In the genomic region with DNA sequence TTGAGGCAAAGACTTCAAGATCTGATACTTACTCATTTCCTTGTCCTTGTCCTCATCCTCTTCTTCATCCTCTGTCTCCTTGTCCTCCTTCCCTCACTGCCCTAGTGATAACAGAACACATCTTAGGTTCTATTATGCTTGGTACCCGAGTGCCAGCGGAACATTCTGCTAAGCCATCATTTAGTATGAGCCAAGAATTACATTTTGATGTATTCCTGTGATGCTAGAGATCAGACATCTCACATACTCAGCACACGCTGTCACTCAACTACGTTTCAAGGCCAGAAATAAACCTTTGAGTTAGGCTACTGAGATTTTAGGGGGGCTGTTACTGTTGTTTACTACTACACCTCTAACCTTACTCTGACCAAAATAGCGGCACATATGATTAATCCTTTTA, we compare ENCODE assay signal across 8 mouse cellular contexts. TPM values are rescaled to one million over a fixed set of nuclear protein-coding genes. Genes with fewer than 3 reads are reported as not detected.
DNase-seq lines count a peak whose midpoint lies in the region; ATAC-seq and TF ChIP-seq lines count a peak whose summit lies in the region.

A gene (minus strand): TSS at position 101 of the 400 bp plus-strand sequence.

- no peak within 1 kb of the TSS for H3K27ac ChIP-seq in hindbrain, postnatal 0 days

- no peaks in the 10 kb centered on the region for H3K36me3 ChIP-seq in hindbrain, postnatal 0 days (ENCODE audit: insufficient read depth, low read length)

- H3K27me3 ChIP-seq in hindbrain, postnatal 0 days (ENCODE audit: insufficient read depth, low read length), result no peaks in the 10 kb centered on the region

- ATAC-seq in hindbrain, postnatal 0 days, result no peak
- no peak for ATAC-seq in megakaryocyte-erythroid progenitor cell, adult 5-6 weeks (replicated peaks; ENCODE audit: low FRiP score, low TSS enrichment, poor library complexity, severe bottlenecking)

- H3K4me2 ChIP-seq in hindbrain, postnatal 0 days (ENCODE audit: low read depth, low read length), result no peak within 1 kb of the TSS

- H3K9me3 ChIP-seq in hindbrain, postnatal 0 days (ENCODE audit: low read length), result no peaks in the 10 kb centered on the region

- no peak within 1 kb of the TSS for H3K4me3 ChIP-seq in hindbrain, postnatal 0 days (ENCODE audit: low read length)

- peak; percentile 14 for DNase-seq in heart, adult 11 months
- no peak for DNase-seq in heart, adult 9 months (ENCODE audit: low spot score in 2 of 2)
- no peak for DNase-seq in adrenal gland, postnatal 25 days
- DNase-seq in gastrocnemius, postnatal 14 days, result no peak
- DNase-seq in hindbrain, postnatal 0 days (ENCODE audit: low spot score), result no peak
- DNase-seq in cerebellum, adult 11-12 months, result no peak
- DNase-seq in spleen, postnatal 10 days (ENCODE audit: low spot score in 2 of 2), result no peak

- 84% methylated on average over 5 of the region's 5 CpGs for WGBS in hindbrain, postnatal 0 days

- TF ChIP-seq CTCF in hindbrain, postnatal 0 days (IDR thresholded peaks at IDR 0.05; ENCODE audit: low read depth), result no peak

- H3K4me1 ChIP-seq in hindbrain, postnatal 0 days (ENCODE audit: insufficient read depth, low read length), result no peaks in the 10 kb centered on the region

- intact Hi-C loops in gastrocnemius, postnatal 14 days (cut with DNase I; ENCODE audit: low total_unique reads), result no loop called here

- no peak within 1 kb of the TSS for H3K9ac ChIP-seq in hindbrain, postnatal 0 days (replicated peaks; ENCODE audit: low read length)

RNA-seq across cellular contexts. Expression of the gene that starts here (rescaled TPM):
- total RNA-seq in adrenal gland, postnatal 25 days (2021), result 34.3 and 42.2 TPM in 2 replicates
- 10 to 100 TPM; 13.8 to 15.8 TPM for total RNA-seq in gastrocnemius, postnatal 14 days (2021)
- total RNA-seq in hindbrain, postnatal 0 days (2014; rRNA removed), result 30.5 and 37.2 TPM in 2 replicates
- polyA plus RNA-seq in hindbrain, postnatal 0 days (2015; fragmentation: Nextera tagmentation; extraction: Ambion mirVana), result 48.7 and 51.4 TPM in 2 replicates
- total RNA-seq in megakaryocyte-erythroid progenitor cell, adult 5-6 weeks (2014; fragmentation: Nextera tagmentation), result 63.9 and 72.4 TPM in 2 replicates
- total RNA-seq in megakaryocyte-erythroid progenitor cell, adult 5-6 weeks (2017), result 25.6 and 35.3 TPM in 2 replicates
